Comparison of ENCODE assay signal across 21 mouse cellular contexts in genomic region chr11:16534582-16535553, GRCm38 (mm10). TPM values are rescaled to one million over a fixed set of nuclear protein-coding genes. Genes with fewer than 3 reads are reported as not detected.
DNase-seq lines count a peak whose midpoint lies in the region; ATAC-seq and TF ChIP-seq lines count a peak whose summit lies in the region.
"Had no signal": no experiment of that assay in that cellular context is flagged by ENCODE, and none has a peak within 500 bp of the region (broad histone marks: within the 10 kb centered on the region; RNA-seq: fewer than 3 reads in every experiment).

No protein-coding gene starts in this region.

- H3K4me3 ChIP-seq in hindbrain, embryonic 15.5 days: no peak overlapping the region
- H3K4me3 ChIP-seq in hindbrain, embryonic 10.5 days: no peak overlapping the region
- no peak overlapping the region for H3K4me3 ChIP-seq in neural tube, embryonic 13.5 days
- H3K4me3 ChIP-seq: embryonic facial prominence, embryonic 12.5 days; heart, embryonic 10.5 days; limb, embryonic 13.5 days; midbrain, embryonic 12.5 days; myocyte had no signal

- no peak for TF ChIP-seq POLR2A in brain, embryonic 14.5 days (IDR thresholded peaks at IDR 0.05; ENCODE audit: borderline replicate concordance, extremely low read depth, insufficient read depth, insufficient read length, poor library complexity, severe bottlenecking)

- ATAC-seq in hindbrain, embryonic 15.5 days (ENCODE audit: low FRiP score, low read depth): peak; percentile 76
- ATAC-seq in neural tube, embryonic 13.5 days (ENCODE audit: low read depth): peak; percentile 65
- ATAC-seq: lung, postnatal 0 days had no signal

- no peak overlapping the region for H3K4me2 ChIP-seq in hindbrain, embryonic 15.5 days
- H3K4me2 ChIP-seq in neural tube, embryonic 13.5 days: no peak overlapping the region
- H3K4me2 ChIP-seq: embryonic facial prominence, embryonic 12.5 days; limb, embryonic 13.5 days; midbrain, embryonic 12.5 days had no signal

- H3K27ac ChIP-seq in hindbrain, embryonic 15.5 days (replicated peaks): 0 out of 2 replicates have a peak overlapping the region, but pooled peaks have one; percentile 34
- H3K27ac ChIP-seq in hindbrain, embryonic 10.5 days: no peak overlapping the region
- 0 out of 2 replicates have a peak overlapping the region, but pooled peaks have one; percentile 9 for H3K27ac ChIP-seq in neural tube, embryonic 13.5 days (replicated peaks)
- H3K27ac ChIP-seq: embryonic facial prominence, embryonic 12.5 days; heart, embryonic 10.5 days; limb, embryonic 13.5 days; liver, embryonic 14.5 days; midbrain, embryonic 12.5 days had no signal

- no peaks in the 10 kb centered on the region for H3K27me3 ChIP-seq in hindbrain, embryonic 15.5 days
- H3K27me3 ChIP-seq in hindbrain, embryonic 10.5 days (ENCODE audit: insufficient read depth, poor library complexity, severe bottlenecking): no peaks in the 10 kb centered on the region
- H3K27me3 ChIP-seq in neural tube, embryonic 13.5 days: no peaks in the 10 kb centered on the region
- H3K27me3 ChIP-seq: embryonic facial prominence, embryonic 12.5 days; limb, embryonic 13.5 days; midbrain, embryonic 12.5 days had no signal

- DNase-seq in hindbrain, embryonic 10.5 days (ENCODE audit: low spot score): no peak
- no peak for DNase-seq in neural tube, embryonic 10.5 days (ENCODE audit: extremely low spot score, low spot score)
- DNase-seq in brain, embryonic 14.5 days (ENCODE audit: low read depth): peak; percentile 73
- DNase-seq in ovary, adult 18-20 months (ENCODE audit: low spot score): no peak
- no peak for DNase-seq in adipocyte (ENCODE audit: low spot score)
- DNase-seq: cerebellum, adult 8-10 months; kidney, adult 2 months; kidney, postnatal 10 days; layer of hippocampus, postnatal 36 days; right cerebral cortex, postnatal 4 days; thymus, postnatal 25 days had no signal

- H3K9me3 ChIP-seq in hindbrain, embryonic 15.5 days: no peaks in the 10 kb centered on the region
- no peaks in the 10 kb centered on the region for H3K9me3 ChIP-seq in hindbrain, embryonic 10.5 days
- no peaks in the 10 kb centered on the region for H3K9me3 ChIP-seq in neural tube, embryonic 13.5 days
- H3K9me3 ChIP-seq: embryonic facial prominence, embryonic 12.5 days; G1E; heart, embryonic 10.5 days; limb, embryonic 13.5 days; midbrain, embryonic 12.5 days had no signal

- no peaks in the 10 kb centered on the region for H3K36me3 ChIP-seq in hindbrain, embryonic 15.5 days
- H3K36me3 ChIP-seq in hindbrain, embryonic 10.5 days: no peaks in the 10 kb centered on the region
- H3K36me3 ChIP-seq in neural tube, embryonic 13.5 days: no peaks in the 10 kb centered on the region
- H3K36me3 ChIP-seq: embryonic facial prominence, embryonic 12.5 days; G1E; heart, embryonic 10.5 days; limb, embryonic 13.5 days; midbrain, embryonic 12.5 days had no signal

- no peak overlapping the region for H3K9ac ChIP-seq in hindbrain, embryonic 15.5 days
- no peak overlapping the region for H3K9ac ChIP-seq in neural tube, embryonic 13.5 days
- H3K9ac ChIP-seq: embryonic facial prominence, embryonic 12.5 days; limb, embryonic 13.5 days; liver, embryonic 14.5 days; midbrain, embryonic 12.5 days had no signal

- H3K4me1 ChIP-seq in hindbrain, embryonic 15.5 days (replicated peaks): no peaks in the 10 kb centered on the region
- H3K4me1 ChIP-seq in hindbrain, embryonic 10.5 days (replicated peaks): no peaks in the 10 kb centered on the region
- no peaks in the 10 kb centered on the region for H3K4me1 ChIP-seq in neural tube, embryonic 13.5 days (replicated peaks)
- H3K4me1 ChIP-seq: embryonic facial prominence, embryonic 12.5 days; heart, embryonic 10.5 days; limb, embryonic 13.5 days; midbrain, embryonic 12.5 days had no signal

- no peak for TF ChIP-seq CTCF in brain, embryonic 14.5 days (IDR thresholded peaks at IDR 0.05; ENCODE audit: borderline replicate concordance, extremely low read depth, insufficient read depth, insufficient read length)

- WGBS in hindbrain, embryonic 15.5 days: 71% methylated on average over 5 of the region's 5 CpGs
- WGBS in hindbrain, embryonic 10.5 days: 79% methylated on average over 5 of the region's 5 CpGs
- 67% methylated on average over 5 of the region's 5 CpGs for WGBS in neural tube, embryonic 13.5 days

RNA-seq across cellular contexts. Expression of gene Sec61g, which starts 26.6 kb away (rescaled TPM):
- 30.1 and 34.6 TPM in 2 replicates for polyA plus RNA-seq in hindbrain, embryonic 15.5 days (2015; fragmentation: Nextera tagmentation; extraction: Ambion mirVana)
- polyA plus RNA-seq in hindbrain, embryonic 10.5 days (2016; fragmentation: Nextera tagmentation; extraction: Ambion mirVana): 43.9 and 45.2 TPM in 2 replicates
- polyA plus RNA-seq in neural tube, embryonic 13.5 days (2015; fragmentation: Nextera tagmentation; extraction: Ambion mirVana): 33.7 and 36.7 TPM in 2 replicates
- polyA plus RNA-seq in brain, embryonic 14.5 days (2012; rRNA removed): 38.9 and 56.4 TPM in 2 replicates
